Mouse (Mus musculus): ENCODE data around the gene Ppp2r5c. TPM values are rescaled to one million over a fixed set of nuclear protein-coding genes. Genes with fewer than 3 reads are reported as not detected.

The Ppp2r5c gene
- polyA plus RNA-seq, 1 experiment from 2014 or later, result 66.0 TPM

- ATAC-seq (ENCODE audit: insufficient read depth), result peak; percentile 93
- peak overlapping the region; percentile 88 for H3K27ac ChIP-seq (replicated peaks)
- H3K36me3 ChIP-seq (replicated peaks), result no peaks in the 10 kb centered on the region
- H3K27me3 ChIP-seq, result peaks cover 8% of the 10 kb centered on the region; the same call in 1 of the 2 replicates
- peak overlapping the region; percentile 91 for H3K4me3 ChIP-seq (replicated peaks)
- peaks cover 29% of the 10 kb centered on the region for H3K4me1 ChIP-seq (replicated peaks)
- H3K9me3 ChIP-seq (replicated peaks), result no peaks in the 10 kb centered on the region
- H3K9ac ChIP-seq, result peak overlapping the region; percentile 73
- WGBS (ENCODE audit: insufficient replicate concordance), result under 1% methylated on average over 56 of the region's 56 CpGs
- peak overlapping the region; percentile 96 for H3K4me2 ChIP-seq
Measured at GRCm38 (mm10) chr12:110591260-110591883, 144.5 kb downstream of the Ppp2r5c start.

GRCm38 (mm10) chr12:110598527-110598926 lies 151.6 kb downstream of the Ppp2r5c start:
- no peak overlapping the region for H3K27ac ChIP-seq (replicated peaks)
- 4% methylated on average over 7 of the region's 7 CpGs for WGBS (ENCODE audit: insufficient replicate concordance)

GRCm38 (mm10) chr12:110599791-110600190 lies 152.9 kb downstream of the Ppp2r5c start:
- Histone ChIP-seq H3K9me3 (replicated peaks) (no peaks in the 10 kb centered on the region), H3K9ac (no peak overlapping the region), H3K27ac (replicated peaks) (no peak overlapping the region), H3K4me3 (replicated peaks) (no peak overlapping the region), H3K27me3 (peaks cover 34% of the 10 kb centered on the region), H3K36me3 (replicated peaks) (no peaks in the 10 kb centered on the region), H3K4me1 (replicated peaks) (peaks cover 32% of the 10 kb centered on the region), H3K4me2 (no peak overlapping the region)
- 44% methylated on average over 4 of the region's 4 CpGs for WGBS (ENCODE audit: insufficient replicate concordance)
- no peak for ATAC-seq (ENCODE audit: insufficient read depth)

More at GRCm38 (mm10) chr12:110598527-110598926, 151.6 kb downstream of the Ppp2r5c start:
- peaks cover 34% of the 10 kb centered on the region for H3K27me3 ChIP-seq
- ATAC-seq (ENCODE audit: insufficient read depth), result no peak
- H3K4me2 ChIP-seq, result no peak overlapping the region
- H3K9me3 ChIP-seq (replicated peaks), result no peaks in the 10 kb centered on the region
- H3K4me1 ChIP-seq (replicated peaks), result peaks cover 23% of the 10 kb centered on the region
- no peak overlapping the region for H3K4me3 ChIP-seq (replicated peaks)
- H3K36me3 ChIP-seq (replicated peaks), result no peaks in the 10 kb centered on the region
- H3K9ac ChIP-seq, result no peak overlapping the region

- Histone ChIP-seq H3K27me3 (peaks cover 34% of the 10 kb centered on the region), H3K9me3 (replicated peaks) (no peaks in the 10 kb centered on the region), H3K36me3 (replicated peaks) (no peaks in the 10 kb centered on the region), H3K9ac (peak overlapping the region; percentile 96; the same call in 1 of the 2 replicates), H3K4me2 (peak overlapping the region; percentile 87), H3K4me3 (replicated peaks) (peak overlapping the region; percentile 99), H3K27ac (replicated peaks) (no peak overlapping the region), H3K4me1 (replicated peaks) (peaks cover 32% of the 10 kb centered on the region)
- ATAC-seq (ENCODE audit: insufficient read depth), result no peak
- 50% methylated on average over 13 of the region's 13 CpGs for WGBS (ENCODE audit: insufficient replicate concordance)
Measured at GRCm38 (mm10) chr12:110600225-110600991, 153.5 kb downstream of the Ppp2r5c start.

GRCm38 (mm10) chr12:110601241-110602218 lies 154.6 kb downstream of the Ppp2r5c start, which contains the start of gene Dync1h1:
TSS of gene Dync1h1 (plus strand) at chr12:110601452.
- Histone ChIP-seq H3K9ac (peak within 1 kb of the TSS; percentile 96), H3K4me1 (replicated peaks) (peaks cover 32% of the 10 kb centered on the region), H3K4me2 (peak within 1 kb of the TSS; percentile 87), H3K27me3 (peaks cover 26% of the 10 kb centered on the region), H3K27ac (replicated peaks) (peak within 1 kb of the TSS; percentile 98), H3K36me3 (replicated peaks) (no peaks in the 10 kb centered on the region), H3K4me3 (replicated peaks) (peak within 1 kb of the TSS; percentile 99), H3K9me3 (replicated peaks) (no peaks in the 10 kb centered on the region)
- under 1% methylated on average over 105 of the region's 105 CpGs for WGBS (ENCODE audit: insufficient replicate concordance)
- peak; percentile 90 for ATAC-seq (ENCODE audit: insufficient read depth)

GRCm38 (mm10) chr12:110606161-110606560 lies 159.2 kb downstream of the Ppp2r5c start:
- 0 out of 2 replicates have a peak, but pooled peaks cover 6% of the 10 kb centered on the region for H3K36me3 ChIP-seq (replicated peaks)
- H3K27me3 ChIP-seq, result no peaks in the 10 kb centered on the region
- H3K4me1 ChIP-seq (replicated peaks), result peaks cover 31% of the 10 kb centered on the region
- no peak overlapping the region for H3K9ac ChIP-seq
- no peak for ATAC-seq (ENCODE audit: insufficient read depth)
- 59% methylated on average over 3 of the region's 3 CpGs for WGBS (ENCODE audit: insufficient replicate concordance)
- H3K4me3 ChIP-seq (replicated peaks), result no peak overlapping the region
- H3K27ac ChIP-seq (replicated peaks), result no peak overlapping the region
- H3K9me3 ChIP-seq (replicated peaks), result no peaks in the 10 kb centered on the region
- no peak overlapping the region for H3K4me2 ChIP-seq

GRCm38 (mm10) chr12:110606676-110607075 lies 159.8 kb downstream of the Ppp2r5c start:
- Histone ChIP-seq H3K9ac (no peak overlapping the region), H3K4me1 (replicated peaks) (peaks cover 31% of the 10 kb centered on the region), H3K9me3 (replicated peaks) (no peaks in the 10 kb centered on the region), H3K27me3 (no peaks in the 10 kb centered on the region), H3K27ac (replicated peaks) (no peak overlapping the region), H3K36me3 (replicated peaks) (peaks cover 7% of the 10 kb centered on the region; the same call in 1 of the 2 replicates), H3K4me3 (replicated peaks) (no peak overlapping the region), H3K4me2 (no peak overlapping the region)
- 81% methylated on average over 2 of the region's 2 CpGs for whole genome bisulfite sequencing (ENCODE audit: insufficient replicate concordance)
- ATAC-seq (ENCODE audit: insufficient read depth), result no peak

GRCm38 (mm10) chr12:110608460-110609152 lies 161.7 kb downstream of the Ppp2r5c start:
- H3K27ac ChIP-seq (replicated peaks), result no peak overlapping the region

GRCm38 (mm10) chr12:110609153-110609497 lies 162.2 kb downstream of the Ppp2r5c start:
- H3K4me2 ChIP-seq, result no peak overlapping the region
- no peak overlapping the region for H3K9ac ChIP-seq
- no peaks in the 10 kb centered on the region for H3K27me3 ChIP-seq
- peaks cover 28% of the 10 kb centered on the region for H3K36me3 ChIP-seq (replicated peaks)
- H3K4me1 ChIP-seq (replicated peaks), result peaks cover 11% of the 10 kb centered on the region
- WGBS (ENCODE audit: insufficient replicate concordance), result 71% methylated on average over 9 of the region's 9 CpGs
- no peak overlapping the region for H3K4me3 ChIP-seq (replicated peaks)
- no peak overlapping the region for H3K27ac ChIP-seq (replicated peaks)
- ATAC-seq (ENCODE audit: insufficient read depth), result no peak
- H3K9me3 ChIP-seq (replicated peaks), result no peaks in the 10 kb centered on the region

More at GRCm38 (mm10) chr12:110608460-110609152, 161.7 kb downstream of the Ppp2r5c start:
- Histone ChIP-seq H3K9ac (no peak overlapping the region), H3K9me3 (replicated peaks) (no peaks in the 10 kb centered on the region), H3K4me2 (no peak overlapping the region), H3K36me3 (replicated peaks) (peaks cover 23% of the 10 kb centered on the region), H3K4me1 (replicated peaks) (peaks cover 16% of the 10 kb centered on the region), H3K27me3 (no peaks in the 10 kb centered on the region), H3K4me3 (replicated peaks) (no peak overlapping the region)
- no peak for ATAC-seq (ENCODE audit: insufficient read depth)
- 46% methylated on average over 11 of the region's 11 CpGs for WGBS (ENCODE audit: insufficient replicate concordance)

GRCm38 (mm10) chr12:110610713-110611112 lies 163.8 kb downstream of the Ppp2r5c start:
- 71% methylated on average over 2 of the region's 2 CpGs for WGBS (ENCODE audit: insufficient replicate concordance)
- Histone ChIP-seq H3K9me3 (replicated peaks) (no peaks in the 10 kb centered on the region), H3K36me3 (replicated peaks) (peaks cover 44% of the 10 kb centered on the region), H3K4me3 (replicated peaks) (no peak overlapping the region), H3K27ac (replicated peaks) (no peak overlapping the region), H3K4me2 (no peak overlapping the region), H3K27me3 (no peaks in the 10 kb centered on the region), H3K4me1 (replicated peaks) (peaks cover 7% of the 10 kb centered on the region), H3K9ac (no peak overlapping the region)
- ATAC-seq (ENCODE audit: insufficient read depth), result no peak
